Mouse (Mus musculus): Measurements from ENCODE around the gene Fgfr2.

GRCm38 (mm10) chr7:133072535-133072934, 50.6 kb downstream of the Fgfr2 start:
- TF ChIP-seq HCFC1 (IDR thresholded peaks at IDR 0.05; ENCODE audit: borderline replicate concordance, insufficient read depth, low read length) (no peak), ZNF384 (IDR thresholded peaks at IDR 0.05; ENCODE audit: low read depth, low read length) (no peak), CHD2 (IDR thresholded peaks at IDR 0.05; ENCODE audit: low read depth, low read length) (no peak), MAFK (IDR thresholded peaks at IDR 0.05; ENCODE audit: insufficient read depth, low read depth, low read length) (no peak)
